Mouse (Mus musculus): ENCODE results near the gene Bbip1. TPM values are rescaled to one million over a fixed set of nuclear protein-coding genes. Genes with fewer than 3 reads are reported as not detected.
"Not testable (repeated sequence)": the region's sequence is repeated elsewhere in the genome, so short reads cannot be mapped to it uniquely, and the experiment has no call there.

The Bbip1 gene
- total RNA-seq, 2 experiments from 2014 or later, result 30.7 to 34.1 TPM

- DNase-seq, result no peak
These were observed 17.7 kb downstream of the Bbip1 start for GRCm38 (mm10) chr19:53926705-53927104.

- no peak for DNase-seq
These were observed 19.1 kb downstream of the Bbip1 start for GRCm38 (mm10) chr19:53925338-53925751.

DNA sequence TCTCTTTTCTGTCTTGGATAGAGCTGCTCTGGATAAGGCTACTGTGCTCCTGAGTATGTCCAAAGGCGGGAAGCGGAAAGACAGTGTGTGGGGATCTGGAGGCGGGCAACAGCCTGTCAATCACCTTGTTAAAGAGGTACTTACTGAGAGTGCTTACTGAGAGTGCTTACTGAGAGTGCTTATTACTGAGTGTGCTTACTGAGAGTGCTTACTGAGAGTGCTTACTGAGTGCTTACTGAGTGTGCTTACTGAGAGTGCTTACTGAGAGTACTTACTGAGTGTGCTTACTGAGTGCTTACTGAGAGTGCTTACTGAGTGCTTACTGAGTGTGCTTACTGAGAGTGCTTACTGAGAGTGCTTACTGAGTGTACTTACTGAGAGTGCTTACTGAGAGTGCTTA, 22.4 kb downstream of the Bbip1 start:
- DNase-seq, result not testable (repeated sequence)

- DNase-seq, result no peak
These were observed 24.9 kb downstream of the Bbip1 start for GRCm38 (mm10) chr19:53919541-53919940.

- DNase-seq, result no peak
These were observed 29.5 kb downstream of the Bbip1 start for GRCm38 (mm10) chr19:53914950-53915349.

- DNase-seq, result not testable (repeated sequence)
These were observed 37.7 kb downstream of the Bbip1 start for GRCm38 (mm10) chr19:53906703-53907070.

DNA sequence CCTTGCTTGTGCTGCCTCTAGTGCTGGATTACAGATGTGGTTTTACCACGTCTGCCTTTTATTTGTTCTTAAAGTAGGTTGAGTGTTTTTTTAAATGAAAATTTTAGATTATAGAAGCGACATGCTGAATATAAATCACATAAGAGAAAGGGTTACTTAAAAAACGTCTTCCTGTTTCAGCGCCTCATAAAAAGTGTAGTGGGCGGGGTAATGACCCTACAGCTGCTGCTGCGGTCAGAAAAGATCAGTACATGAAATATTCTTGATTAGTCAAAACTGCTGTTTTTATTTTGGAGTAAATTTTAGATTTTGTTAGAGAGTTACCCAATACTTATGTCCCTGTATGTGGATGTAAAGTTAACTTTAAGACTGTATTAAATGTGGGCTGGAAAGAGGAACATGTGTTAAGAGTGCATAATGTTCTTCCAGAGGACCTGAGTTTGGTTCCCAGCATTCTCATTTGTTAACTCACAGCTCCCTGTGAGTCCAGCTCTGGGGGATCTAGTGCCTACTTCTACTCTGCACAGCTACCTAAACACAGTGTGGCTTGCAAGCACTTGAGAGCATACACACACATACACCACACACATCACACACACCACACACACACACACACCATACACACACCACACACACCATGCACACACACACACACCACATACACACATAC, 38.3 kb downstream of the Bbip1 start:
- no peak for DNase-seq

GRCm38 (mm10) chr19:53904833-53905480, 39.5 kb downstream of the Bbip1 start:
- no peak for DNase-seq

DNA sequence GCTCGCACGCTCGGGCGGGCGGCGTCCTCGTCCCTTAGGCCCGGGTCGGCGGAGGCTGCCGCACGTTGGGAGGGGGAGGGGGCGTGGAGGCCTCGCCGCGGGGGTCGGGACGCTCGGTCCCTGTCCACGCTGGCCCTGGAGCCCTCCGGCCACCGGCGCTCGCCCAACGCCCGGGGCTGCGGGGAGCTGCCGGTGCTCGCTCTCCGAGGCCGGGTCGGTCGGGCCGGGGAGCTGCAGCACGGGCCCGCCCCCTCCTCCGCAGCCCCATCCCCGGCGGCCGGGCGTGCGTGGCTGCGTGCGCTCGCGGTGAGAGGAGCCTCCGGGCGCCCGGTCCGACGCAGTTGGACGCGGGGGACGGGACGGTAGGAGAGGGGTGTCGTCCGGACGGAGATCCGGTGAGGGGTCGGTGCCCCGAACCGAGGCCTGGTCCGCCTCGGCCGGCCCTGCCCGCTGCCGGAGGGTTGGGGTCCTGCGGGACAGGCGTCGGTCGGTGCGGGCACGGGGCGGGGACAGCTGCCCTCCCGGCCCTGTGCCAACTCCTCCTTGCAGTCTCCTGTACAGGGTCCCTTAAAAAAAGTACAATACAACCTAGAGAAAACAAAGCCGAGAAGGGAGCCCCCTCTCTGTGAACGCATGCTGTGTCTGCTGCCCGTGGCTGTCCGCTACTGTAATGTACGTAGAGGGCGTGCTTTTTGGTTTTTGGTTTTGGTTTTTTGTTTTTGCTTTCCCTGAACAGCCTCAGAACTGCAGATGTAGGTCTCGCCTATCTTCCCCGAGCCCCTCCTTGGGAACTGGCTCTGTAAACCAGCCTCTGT, 40.7 kb downstream of the Bbip1 start:
- peak; percentile 49 for DNase-seq

DNA sequence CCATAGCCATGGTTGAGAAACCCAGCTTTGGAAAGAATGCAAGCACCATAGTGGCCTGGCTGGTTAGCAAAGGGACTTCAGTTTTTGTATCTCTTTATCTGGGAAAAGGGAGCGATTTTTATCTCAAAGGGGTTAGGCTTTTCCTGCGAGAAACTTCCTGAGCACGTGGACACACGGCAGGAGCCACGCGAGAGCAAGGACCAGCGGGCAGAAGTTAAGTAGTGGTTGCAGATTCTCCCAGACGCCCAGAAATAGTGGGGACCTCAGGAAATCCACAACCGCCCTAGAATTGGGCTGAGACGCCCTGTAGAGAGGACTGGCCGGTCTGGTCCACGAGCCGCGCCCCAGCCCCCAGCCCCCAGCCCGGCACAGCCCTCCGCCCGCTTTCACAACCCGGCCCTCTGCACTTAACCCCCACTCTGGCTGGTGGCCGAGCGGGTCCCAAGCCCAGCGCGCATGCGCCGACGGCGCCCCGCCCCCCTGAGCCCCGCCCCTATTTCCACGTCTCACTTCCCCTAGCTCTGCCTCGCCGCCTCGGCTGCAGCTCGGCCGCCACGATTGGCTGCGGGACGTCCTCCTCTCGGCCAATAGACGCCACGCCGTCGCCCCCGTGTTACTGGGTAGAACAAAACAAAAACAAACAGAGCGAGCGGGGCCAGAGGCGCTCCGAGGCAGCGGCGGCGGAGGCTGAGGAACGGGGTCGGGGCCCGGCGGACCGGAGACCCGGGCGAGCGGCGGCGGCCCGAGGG, 41.5 kb downstream of the Bbip1 start:
- peak; percentile 98 for DNase-seq

GRCm38 (mm10) chr19:53901931-53902738, 42.3 kb downstream of the Bbip1 start:
- no peak for DNase-seq

DNA sequence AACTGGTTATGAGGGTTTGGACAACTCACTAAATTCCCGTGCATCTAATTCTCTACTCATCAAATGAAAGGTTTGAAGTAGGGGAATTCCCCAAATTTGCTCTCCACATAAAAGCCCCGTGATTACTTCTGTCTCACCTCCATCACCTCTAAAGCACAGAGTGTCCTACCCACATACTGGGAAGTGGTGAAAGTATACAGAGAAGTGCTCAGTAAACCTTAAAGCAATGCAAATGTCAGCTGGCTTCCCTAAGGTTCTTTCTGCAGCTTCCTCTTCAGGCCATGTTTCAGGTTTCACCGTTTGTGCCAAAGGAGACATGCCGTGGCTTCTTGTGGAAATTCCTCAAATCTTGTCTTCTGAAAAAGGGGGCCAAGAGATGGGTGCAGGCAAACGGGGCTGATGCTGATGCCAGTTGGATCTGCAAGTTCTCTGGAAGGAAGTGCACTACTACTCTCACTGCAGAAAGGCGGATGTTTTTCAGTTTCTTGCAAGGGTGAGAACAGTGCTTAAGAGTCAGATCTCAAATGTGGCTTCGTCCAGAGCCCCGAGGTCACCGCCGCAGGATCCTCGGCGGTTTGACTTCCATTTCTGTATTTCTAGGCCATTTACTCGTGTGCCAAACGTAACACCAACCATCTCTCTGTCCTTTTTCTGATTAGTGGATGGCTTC, 44.4 kb downstream of the Bbip1 start:
- DNase-seq, result no peak

DNA sequence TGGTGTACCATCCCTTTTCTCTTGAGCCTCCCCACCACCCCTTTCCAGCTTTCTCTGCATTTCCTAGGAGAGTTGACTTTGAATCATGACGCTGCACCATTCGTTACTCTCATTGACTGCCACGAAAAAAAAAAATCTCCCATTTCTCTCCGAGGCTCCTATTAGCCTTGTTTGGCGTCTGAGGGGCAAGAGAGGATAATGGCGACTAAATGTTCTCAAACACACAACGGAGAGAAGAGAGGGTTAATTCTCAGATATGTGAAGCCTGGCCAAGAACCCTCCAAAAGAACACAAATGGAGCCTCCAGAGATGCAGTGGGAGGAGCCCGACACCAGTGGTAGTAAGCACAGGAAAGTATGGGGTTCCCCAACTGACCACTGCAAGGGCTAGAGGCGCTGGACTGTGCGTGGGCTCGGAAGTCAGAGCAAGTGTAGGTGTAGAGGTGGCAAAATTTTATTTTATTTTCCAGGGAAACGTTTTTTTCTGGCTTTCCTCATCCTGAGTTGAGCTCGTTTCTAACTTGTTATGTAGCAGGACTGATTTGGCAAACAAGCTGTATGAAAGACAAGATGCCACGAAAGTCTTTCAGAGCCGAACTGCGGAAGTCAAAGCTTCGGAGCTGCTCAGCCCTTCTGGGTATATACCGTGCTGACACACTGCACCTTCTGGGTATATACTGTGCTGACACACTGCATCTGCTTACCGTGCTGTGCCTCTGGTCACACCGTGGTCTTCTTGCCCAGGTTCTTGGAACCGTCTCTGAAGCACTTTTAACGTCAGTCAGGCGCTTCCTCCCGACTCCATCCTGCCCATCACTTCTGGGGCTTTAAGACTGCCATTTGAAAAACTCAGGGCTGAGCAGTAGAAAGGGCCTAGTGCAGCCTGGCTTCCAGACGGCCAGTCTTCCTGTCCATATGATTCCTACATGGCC, 45.2 kb downstream of the Bbip1 start:
- no peak for DNase-seq

GRCm38 (mm10) chr19:53898498-53898897, 45.9 kb downstream of the Bbip1 start:
- no peak for DNase-seq

- DNase-seq, result no peak
These were observed 46.4 kb downstream of the Bbip1 start for GRCm38 (mm10) chr19:53898046-53898445.

- peak; percentile 46 for DNase-seq
These were observed 49.8 kb downstream of the Bbip1 start for GRCm38 (mm10) chr19:53894538-53895121.

DNA sequence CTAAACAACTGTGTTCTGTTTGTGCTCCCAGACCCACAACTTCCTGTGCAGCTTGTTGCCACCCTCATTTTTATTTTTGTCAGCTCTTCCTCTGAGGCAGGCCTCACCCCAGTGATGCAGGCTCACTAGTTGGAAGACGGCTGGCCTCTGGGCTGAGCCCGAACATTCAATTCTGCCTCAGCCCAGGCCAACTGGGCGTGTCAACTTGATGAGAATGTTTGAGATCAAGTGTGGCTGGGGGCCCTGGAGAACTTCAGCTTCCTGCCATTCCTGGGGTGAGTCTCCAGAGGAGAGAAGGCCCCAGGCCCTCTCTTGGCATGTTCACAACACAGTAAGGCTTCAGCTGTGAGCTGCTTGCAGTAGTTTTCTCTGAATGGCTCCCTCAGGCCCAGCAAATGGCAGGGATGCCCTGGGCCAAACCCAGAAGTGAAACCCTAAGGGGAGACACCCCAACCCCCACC, 50.7 kb downstream of the Bbip1 start:
- peak; percentile 74 for DNase-seq

DNA sequence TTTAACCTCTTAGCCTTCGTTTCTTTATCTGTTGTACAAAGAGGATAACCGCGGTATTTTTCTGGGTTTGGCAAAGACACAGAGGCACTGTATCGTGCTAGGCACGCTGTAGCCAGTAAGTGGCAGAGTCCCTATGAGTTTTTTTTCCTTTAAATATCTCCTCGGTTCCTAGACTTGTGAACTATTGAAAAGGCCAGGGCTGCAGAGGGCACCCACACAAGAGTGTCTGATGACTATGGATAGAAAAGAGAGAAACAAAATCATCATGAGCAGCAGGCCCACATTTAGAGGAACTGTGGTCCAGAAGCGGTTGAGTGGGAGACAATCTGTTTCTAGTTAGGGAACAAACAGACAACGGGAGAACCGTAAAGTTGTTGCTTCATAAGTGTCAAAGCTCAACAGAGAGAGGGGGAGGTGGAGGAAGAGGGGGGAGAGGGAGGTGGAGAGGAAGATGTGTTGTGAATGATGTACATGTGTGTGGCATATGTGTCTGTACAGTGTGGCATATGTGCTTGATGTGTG, 51.5 kb downstream of the Bbip1 start:
- no peak for DNase-seq

- DNase-seq, result no peak
These were observed 52.4 kb downstream of the Bbip1 start, which contains the start of gene Pdcd4 for GRCm38 (mm10) chr19:53892061-53892460. TSS of gene Pdcd4 (plus strand) at chr19:53892231.
